Comparison of ENCODE assay signal across 25 mouse cellular contexts in the genomic region with DNA sequence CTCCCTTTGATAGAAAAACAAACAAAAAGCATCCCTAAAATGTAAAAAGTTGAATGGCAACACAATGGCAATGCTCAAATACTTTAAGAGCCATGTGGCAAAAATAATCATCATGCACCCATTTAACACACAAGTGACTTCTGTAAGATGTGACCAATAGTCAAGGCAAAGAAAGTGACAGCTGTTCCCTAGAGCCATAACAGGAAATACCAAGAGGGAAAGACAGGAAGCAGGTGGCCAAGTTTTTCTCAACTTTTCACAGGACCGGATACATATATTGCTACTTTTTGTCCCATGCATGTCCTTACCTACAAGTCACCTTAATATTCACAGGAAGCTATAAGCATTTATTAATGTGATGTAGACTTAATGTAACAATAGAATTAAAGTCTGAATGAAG. TPM values are rescaled to one million over a fixed set of nuclear protein-coding genes. Genes with fewer than 3 reads are reported as not detected.
DNase-seq lines count a peak whose midpoint lies in the region; ATAC-seq and TF ChIP-seq lines count a peak whose summit lies in the region.
"Had no signal": no experiment of that assay in that cellular context is flagged by ENCODE, and none has a peak within 500 bp of the region (broad histone marks: within the 10 kb centered on the region; RNA-seq: fewer than 3 reads in every experiment).

No protein-coding gene starts in this region.

- peak; percentile 6 for DNase-seq in embryo, embryonic 10.5 days (ENCODE audit: low spot score)
- DNase-seq in embryo, embryonic 10 days (ENCODE audit: low spot score), result no peak
- DNase-seq in heart, postnatal 36 days, result no peak
- peak; percentile 21 for DNase-seq in kidney, postnatal 14 days
- no peak for DNase-seq in kidney, postnatal 25 days
- DNase-seq in forelimb bud, embryonic 11.5 days (ENCODE audit: low read depth, low spot score), result peak; percentile 4
- no peak for DNase-seq in layer of hippocampus, adult 2 months (ENCODE audit: low spot score in 2 of 2)
- DNase-seq: adrenal gland, postnatal 14 days; cerebellum, adult 9-10 months; kidney, adult 18-20 months; liver, postnatal 0 days; lung, postnatal 36 days; retina, postnatal 1 day; right cerebral cortex, postnatal 25 days; spleen, adult 18-20 months; thymus, postnatal 25 days had no signal

- no peak for ATAC-seq in heart, embryonic 12.5 days (ENCODE audit: insufficient number of reproducible peaks, low FRiP score)
- ATAC-seq: liver, postnatal 0 days; midbrain, embryonic 13.5 days had no signal

- no peak overlapping the region for H3K9ac ChIP-seq in heart, embryonic 12.5 days
- H3K9ac ChIP-seq: forebrain, embryonic 12.5 days; hindbrain, embryonic 13.5 days; limb, embryonic 12.5 days; liver, postnatal 0 days; midbrain, embryonic 13.5 days; neural tube, embryonic 12.5 days had no signal

- H3K4me3 ChIP-seq in heart, embryonic 12.5 days, result no peak overlapping the region
- no peak overlapping the region; the same call in 1 of the 2 replicates for H3K4me3 ChIP-seq in layer of hippocampus, adult 2 months
- H3K4me3 ChIP-seq: erythroblast, embryonic 14.5 days; forebrain, embryonic 12.5 days; hindbrain, embryonic 13.5 days; limb, embryonic 12.5 days; megakaryocyte, embryonic 14.5 days; midbrain, embryonic 13.5 days; neural tube, embryonic 12.5 days had no signal

- no peak for TF ChIP-seq CTCF in layer of hippocampus, adult 2 months (conservative IDR thresholded peaks at IDR 0.05)

- H3K27ac ChIP-seq in heart, embryonic 12.5 days (ENCODE audit: poor library complexity, severe bottlenecking), result 0 out of 2 replicates have a peak overlapping the region, but pooled peaks have one; percentile 39
- no peak overlapping the region for H3K27ac ChIP-seq in layer of hippocampus, adult 2 months
- H3K27ac ChIP-seq: forebrain, embryonic 12.5 days; hindbrain, embryonic 13.5 days; limb, embryonic 12.5 days; midbrain, embryonic 13.5 days; neural tube, embryonic 12.5 days had no signal

- WGBS in heart, embryonic 12.5 days, result 36% methylated on average over 1 of the region's 1 CpGs

- H3K4me1 ChIP-seq in heart, embryonic 12.5 days (replicated peaks), result peaks cover 12% of the 10 kb centered on the region

- 0 out of 2 replicates have a peak, but pooled peaks cover 3% of the 10 kb centered on the region for H3K36me3 ChIP-seq in heart, embryonic 12.5 days
- H3K36me3 ChIP-seq: forebrain, embryonic 12.5 days; hindbrain, embryonic 13.5 days; midbrain, embryonic 13.5 days; neural tube, embryonic 12.5 days had no signal

- H3K4me2 ChIP-seq in heart, embryonic 12.5 days, result no peak overlapping the region
- H3K4me2 ChIP-seq: forebrain, embryonic 12.5 days; hindbrain, embryonic 13.5 days; limb, embryonic 12.5 days; liver, embryonic 11.5 days; midbrain, embryonic 13.5 days; neural tube, embryonic 12.5 days had no signal

- H3K27me3 ChIP-seq in heart, embryonic 12.5 days (replicated peaks), result no peaks in the 10 kb centered on the region
- H3K27me3 ChIP-seq: hindbrain, embryonic 13.5 days; limb, embryonic 12.5 days; megakaryocyte, embryonic 14.5 days; midbrain, embryonic 13.5 days; neural tube, embryonic 12.5 days had no signal

- intact Hi-C loops in heart, postnatal 36 days (cut with DNase I), result no loop called here

- no peaks in the 10 kb centered on the region for H3K9me3 ChIP-seq in heart, embryonic 12.5 days (replicated peaks)
- H3K9me3 ChIP-seq: forebrain, embryonic 12.5 days; hindbrain, embryonic 13.5 days; limb, embryonic 12.5 days; megakaryocyte, embryonic 14.5 days; midbrain, embryonic 13.5 days; neural tube, embryonic 12.5 days had no signal

RNA-seq across cellular contexts. Expression of gene Tmcc1, which starts 3.9 kb away (rescaled TPM):
- polyA plus RNA-seq in heart, embryonic 12.5 days (2016; fragmentation: Nextera tagmentation; extraction: Ambion mirVana), result 11.0 and 13.1 TPM in 2 replicates
- 10 to 100 TPM; 32.3 to 37.7 TPM for total RNA-seq in heart, postnatal 36 days (2021)
- total RNA-seq in layer of hippocampus, adult 2 months (2021), result 10 to 100 TPM; 83.2 to 85.3 TPM

RNA-seq across cellular contexts. Expression of gene Washc2, which starts 18.4 kb away (rescaled TPM):
- polyA plus RNA-seq in heart, embryonic 12.5 days (2016; fragmentation: Nextera tagmentation; extraction: Ambion mirVana), result 39.6 and 42.1 TPM in 2 replicates
- 10 to 100 TPM; 20.0 to 26.6 TPM for total RNA-seq in heart, postnatal 36 days (2021)
- 100 to 1,000 TPM; 106 to 109 TPM for total RNA-seq in layer of hippocampus, adult 2 months (2021)

Comparison
In these comparisons a context has a peak if more than half of its experiments do, and no peak if none do; other contexts are left out.
1. DNase-seq: peak in embryo, embryonic 10.5 days (single experiment), kidney, postnatal 14 days (single experiment) and forelimb bud, embryonic 11.5 days (single experiment); none in embryo, embryonic 10 days (single experiment), heart, postnatal 36 days (0 of 2), kidney, postnatal 25 days (0 of 2) and layer of hippocampus, adult 2 months (0 of 2).